Mouse (Mus musculus): ENCODE results near the gene Flt1.
A peak's percentile ranks its signal among the peaks of the same experiment; 100 is the strongest.
"Not testable (repeated sequence)": the region's sequence is repeated elsewhere in the genome, so short reads cannot be mapped to it uniquely, and the experiment has no call there.

Flt1 gene

DNA sequence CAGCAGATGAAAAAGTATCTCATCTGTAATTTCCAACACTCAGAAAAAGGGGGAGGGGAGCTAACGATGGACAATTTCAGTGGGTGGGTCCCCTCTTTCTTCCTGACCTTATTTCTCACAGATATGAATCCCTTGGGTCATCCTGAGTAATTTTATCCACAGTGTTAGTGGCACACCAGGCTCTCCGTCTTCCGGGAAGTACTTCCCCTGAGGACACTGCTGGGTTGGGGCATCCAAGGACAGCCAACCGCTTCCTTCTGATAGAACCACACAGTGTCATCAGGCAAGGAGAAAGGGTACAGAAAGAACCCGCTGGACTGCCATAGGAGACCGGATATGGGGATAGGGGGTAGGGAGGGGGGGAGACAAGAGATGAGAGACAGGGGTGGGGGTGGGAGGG, 111.2 kb downstream of the Flt1 start:
- no peak for DNase-seq (ENCODE audit: low read depth, low spot score)

DNA sequence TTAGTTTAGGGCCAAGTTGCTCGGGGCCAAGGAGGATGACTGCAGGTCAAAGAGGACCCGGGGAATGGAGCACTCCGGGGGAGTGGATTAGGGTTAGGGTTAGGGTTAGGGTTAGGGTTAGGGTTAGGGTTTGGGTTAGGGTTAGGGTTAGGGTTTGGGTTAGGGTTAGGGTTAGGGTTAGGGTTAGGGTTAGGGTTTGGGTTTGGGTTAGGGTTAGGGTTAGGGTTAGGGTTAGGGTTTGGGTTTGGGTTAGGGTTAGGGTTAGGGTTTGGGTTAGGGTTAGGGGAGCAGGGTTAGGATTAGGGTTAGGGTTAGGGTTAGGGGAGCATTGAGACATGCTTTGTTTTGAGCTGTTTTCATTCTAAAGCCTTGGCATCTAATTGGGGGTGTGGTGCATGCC, 114.5 kb downstream of the Flt1 start:
- DNase-seq (ENCODE audit: low read depth, low spot score), result not testable (repeated sequence)

DNA sequence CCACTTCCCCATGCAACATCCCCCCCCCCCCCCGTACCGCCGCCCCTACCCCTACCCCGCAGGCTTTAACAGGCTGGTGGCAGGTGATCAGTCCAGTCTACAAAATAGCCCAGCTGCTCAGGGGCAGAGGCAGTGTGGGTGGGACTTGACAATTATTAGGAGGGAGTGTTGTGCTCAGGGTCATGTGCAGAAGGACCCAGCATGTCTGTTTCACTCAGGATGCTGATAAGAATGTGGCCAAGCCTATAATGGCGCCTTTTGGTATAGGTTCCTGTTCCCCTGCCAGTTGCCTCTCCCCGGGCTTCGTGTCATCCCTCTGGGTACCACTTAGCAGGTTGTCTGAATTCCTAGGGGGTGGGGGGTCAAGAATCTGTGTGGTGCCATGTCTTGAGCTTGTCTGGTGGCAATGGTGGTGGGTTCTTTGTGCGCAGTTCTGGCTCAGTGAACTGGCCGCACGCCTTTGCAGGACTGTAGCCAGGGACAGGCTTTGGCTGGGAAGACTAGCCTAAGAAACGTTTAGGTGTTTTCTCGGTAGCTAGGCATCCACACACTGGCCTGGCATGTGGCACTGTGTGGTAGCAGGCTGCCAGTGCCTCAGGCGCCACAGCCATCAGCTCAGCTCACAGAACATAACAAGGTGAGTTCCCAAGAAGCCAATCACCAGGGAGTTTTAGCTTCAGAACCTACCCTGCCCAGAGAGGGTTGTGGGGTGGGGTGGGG, 118.4 kb downstream of the Flt1 start:
- DNase-seq (ENCODE audit: low read depth, low spot score), result no peak

DNA sequence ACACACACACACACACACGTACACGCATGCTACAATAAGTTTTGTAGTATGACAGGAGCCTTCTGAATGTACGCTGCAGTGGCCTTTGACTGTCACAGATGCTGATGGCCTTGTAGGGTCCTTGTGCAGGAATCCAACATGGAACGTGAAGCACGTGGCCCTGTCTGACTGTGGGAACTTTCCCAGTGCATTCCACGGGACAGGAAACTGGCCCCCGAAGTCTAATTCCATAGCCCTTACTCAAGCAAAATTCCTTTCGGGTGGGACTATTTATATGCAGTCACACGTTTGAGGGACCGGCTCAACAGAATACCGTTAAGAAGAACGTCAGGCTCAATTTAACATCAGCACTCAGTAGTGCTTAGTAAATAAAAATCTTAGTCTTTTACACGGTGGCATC, 119.1 kb downstream of the Flt1 start:
- no peak for DNase-seq (ENCODE audit: low read depth, low spot score)

DNA sequence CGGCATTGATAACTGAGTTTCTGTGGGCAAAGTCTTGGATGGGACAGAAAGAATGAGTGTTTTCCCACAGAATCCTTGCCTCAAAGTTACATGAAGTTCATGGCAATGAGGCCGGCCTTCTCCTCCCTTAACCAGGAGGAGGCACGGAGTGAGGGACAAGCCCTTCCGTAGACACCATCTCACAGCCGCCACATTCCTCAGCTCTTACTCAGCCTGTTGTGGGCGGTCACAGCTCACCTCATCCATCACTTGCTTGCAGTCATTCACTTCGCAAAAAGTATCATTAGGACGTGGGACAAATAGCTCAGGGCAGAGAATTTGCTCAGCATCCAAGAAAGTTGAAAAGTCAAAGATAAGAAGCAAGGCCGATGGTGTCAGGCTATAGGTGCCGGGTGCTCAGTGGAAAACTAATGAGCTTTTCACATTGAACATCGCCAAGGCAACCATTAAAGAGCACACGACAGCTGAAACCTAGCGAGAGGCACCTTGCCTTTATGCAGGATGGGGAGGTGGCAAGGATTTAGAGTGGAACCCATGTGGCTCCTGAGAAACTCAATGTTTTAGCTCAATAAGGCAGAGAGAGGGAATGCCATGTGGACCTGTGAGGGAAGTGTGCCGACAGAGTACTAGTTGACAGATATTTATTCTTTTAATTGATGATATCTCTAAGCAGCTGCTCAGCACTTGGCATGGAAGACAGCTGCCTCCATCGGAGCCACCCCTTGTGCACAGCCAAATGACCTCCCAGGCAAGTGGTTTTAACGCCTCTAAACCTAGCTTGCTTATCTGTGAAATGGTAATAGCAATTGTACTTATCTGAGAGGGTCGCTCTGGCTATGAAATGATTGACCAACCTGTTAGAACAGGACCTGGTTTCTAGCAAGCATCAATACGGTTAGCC, 124.1 kb downstream of the Flt1 start:
- DNase-seq (ENCODE audit: low read depth, low spot score), result no peak

DNA sequence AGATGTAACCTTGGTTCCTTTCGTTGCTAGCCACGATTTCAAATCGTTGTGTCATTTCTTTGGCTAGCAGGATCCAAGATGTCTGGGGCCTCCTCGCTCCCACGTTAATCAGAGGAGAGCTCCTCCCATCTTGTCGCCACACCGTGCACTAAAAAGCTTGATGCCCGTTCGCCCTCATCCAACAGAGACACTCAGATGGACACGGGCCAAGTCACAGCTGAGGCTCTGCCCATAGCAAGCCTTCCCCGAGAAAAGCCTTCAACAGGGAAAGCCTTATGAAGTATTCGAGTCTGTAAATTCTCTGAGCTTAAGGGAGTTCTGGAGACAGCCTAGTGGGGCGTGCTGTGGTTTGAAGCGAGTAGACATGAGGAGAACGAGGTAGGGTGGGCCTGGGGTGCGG, 128.0 kb downstream of the Flt1 start:
- DNase-seq (ENCODE audit: low read depth, low spot score), result no peak

DNA sequence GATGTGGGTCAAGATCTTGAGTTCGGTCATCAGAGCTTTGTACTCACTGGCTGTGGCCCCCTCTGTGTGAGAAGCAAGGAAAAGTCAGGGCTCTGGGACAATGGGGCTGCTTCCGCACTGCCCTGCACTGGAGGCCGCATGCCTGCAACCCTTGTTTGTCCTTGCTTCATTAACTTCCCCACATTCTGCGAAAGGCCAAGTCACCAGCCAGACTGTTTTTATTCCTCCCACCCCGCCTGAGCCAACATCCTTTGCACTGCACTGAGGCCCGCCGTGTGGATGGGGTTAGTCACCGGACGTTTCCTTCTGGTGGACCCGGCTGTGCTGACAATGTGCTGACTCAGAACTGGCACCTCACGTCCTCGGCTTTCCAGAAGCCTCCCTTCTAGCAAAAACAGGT, 136.0 kb downstream of the Flt1 start:
- DNase-seq (ENCODE audit: low read depth, low spot score), result no peak

DNA sequence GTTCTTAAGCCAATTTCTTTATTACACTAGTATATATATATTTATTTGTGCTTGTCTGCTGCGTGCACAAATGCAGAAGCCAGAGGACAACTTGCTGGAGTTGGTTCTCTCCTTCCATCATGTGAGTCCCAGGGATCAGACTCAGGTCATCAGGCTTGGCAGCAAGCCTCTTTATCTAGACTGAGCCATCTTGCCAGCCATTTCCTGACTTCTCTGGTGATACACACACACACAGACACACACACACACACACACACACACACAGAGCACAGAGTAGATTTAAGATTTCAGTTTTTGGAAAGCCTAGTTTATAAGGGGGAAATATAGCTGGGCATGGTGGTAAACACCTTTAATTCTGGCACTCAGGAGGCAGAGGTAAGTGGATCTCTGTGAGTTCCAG, 140.7 kb downstream of the Flt1 start:
- no peak for DNase-seq (ENCODE audit: low read depth, low spot score)

DNA sequence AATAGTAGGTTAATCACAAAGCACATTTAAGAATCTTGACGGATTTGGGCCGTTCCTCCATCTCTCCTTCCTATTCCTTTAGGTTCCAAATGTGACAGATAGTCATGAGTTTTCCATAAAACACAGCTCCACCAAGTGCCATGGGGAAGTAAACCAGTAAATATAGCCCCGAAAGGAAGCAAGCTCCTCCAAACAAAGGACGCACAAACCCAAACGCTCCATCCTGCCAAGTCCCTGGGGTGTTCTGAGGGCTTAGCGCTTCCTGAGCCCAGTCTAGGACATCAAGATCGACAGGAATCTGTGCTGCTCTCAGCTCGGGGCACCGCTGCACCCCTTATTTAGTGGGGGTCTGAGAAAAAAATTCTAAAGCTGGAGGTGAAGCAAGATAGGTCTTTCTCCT, 141.2 kb downstream of the Flt1 start:
- DNase-seq (ENCODE audit: low read depth, low spot score), result no peak

DNA sequence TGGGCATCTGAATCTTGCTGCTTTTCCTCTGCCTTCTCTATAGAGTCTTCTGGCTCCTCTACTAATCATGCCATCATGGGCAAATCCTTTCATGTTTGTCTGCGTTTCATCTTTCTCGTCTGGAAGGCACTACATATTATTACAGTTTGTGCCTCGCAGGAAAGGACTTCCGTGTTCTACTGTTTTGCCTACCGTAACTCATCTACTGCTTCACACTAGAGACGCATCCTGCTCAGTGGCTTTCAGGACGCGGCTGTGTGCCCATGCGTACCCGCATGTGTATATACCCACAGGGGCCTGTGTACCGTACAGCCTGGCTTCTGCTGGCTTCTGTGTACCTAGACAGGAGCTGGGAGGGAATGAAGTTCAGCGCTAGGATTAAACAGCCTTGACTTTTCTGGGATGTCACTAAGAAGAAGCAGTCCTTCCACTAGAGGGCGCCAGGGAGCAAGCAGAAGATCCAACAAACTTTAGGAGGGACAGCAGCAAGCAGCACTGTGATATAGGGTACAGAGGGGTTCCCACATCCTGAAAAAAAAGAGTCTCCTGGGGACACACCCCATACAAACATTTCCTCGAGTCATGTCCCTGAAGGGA, 142.0 kb downstream of the Flt1 start:
- peak; percentile 81 for DNase-seq (ENCODE audit: low read depth, low spot score)

DNA sequence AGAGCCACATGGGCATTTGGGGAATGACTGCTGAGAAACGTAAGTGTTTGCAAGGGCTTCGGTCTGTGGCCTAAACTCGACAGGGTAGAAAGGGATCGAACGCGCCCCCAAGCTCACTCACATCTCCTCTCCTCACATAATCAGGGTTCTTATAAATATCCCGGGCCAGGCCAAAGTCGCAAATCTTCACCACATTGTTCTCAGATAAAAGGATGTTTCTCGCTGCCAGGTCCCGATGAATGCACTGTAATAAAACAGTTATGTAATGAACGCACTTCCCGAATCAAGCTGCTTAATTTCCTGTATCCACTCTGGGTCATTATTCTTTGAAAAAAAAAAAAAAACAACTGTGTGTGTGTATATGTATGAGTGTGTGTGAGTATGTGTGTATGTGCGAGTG, 145.6 kb downstream of the Flt1 start:
- DNase-seq (ENCODE audit: low read depth, low spot score), result no peak

DNA sequence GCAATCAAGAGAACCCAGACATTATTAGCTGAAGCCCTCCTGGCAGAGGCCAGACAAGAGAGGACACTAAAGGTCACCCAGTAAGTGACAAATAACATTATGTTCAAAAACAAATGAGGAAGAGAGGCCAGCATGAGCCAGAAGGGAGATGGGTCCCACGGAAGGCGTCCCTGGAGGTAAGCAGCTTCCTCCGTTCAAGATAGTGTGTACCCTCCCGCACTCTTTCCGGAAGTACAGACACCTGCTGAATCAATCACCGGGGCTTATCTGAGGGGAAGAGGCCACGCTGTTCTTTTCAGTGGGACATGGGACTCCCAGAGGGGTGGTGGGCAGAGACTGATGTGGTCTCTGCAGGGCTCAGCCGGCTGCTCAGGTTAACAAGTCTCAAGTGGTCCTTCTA, 146.1 kb downstream of the Flt1 start:
- no peak for DNase-seq (ENCODE audit: low read depth, low spot score)

DNA sequence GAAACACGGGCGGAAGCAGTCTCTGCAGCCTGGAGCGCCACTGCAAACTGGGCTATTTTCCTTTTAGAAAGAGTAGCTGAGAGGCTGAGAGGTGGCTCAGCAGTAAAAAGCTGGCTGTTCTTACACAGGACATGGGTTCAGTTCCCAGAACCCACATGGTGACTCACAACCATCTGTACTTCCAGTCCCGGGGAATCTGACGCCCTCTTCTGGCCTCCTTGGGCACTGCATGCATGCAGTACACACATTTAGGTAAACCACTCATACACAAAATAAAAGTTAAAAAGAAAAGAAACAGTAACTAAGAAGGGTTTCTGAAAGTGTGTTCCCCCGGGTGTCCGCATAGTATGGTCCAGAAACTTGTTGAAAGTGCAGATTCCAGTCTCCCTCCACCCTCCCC, 146.7 kb downstream of the Flt1 start:
- no peak for DNase-seq (ENCODE audit: low read depth, low spot score)

DNA sequence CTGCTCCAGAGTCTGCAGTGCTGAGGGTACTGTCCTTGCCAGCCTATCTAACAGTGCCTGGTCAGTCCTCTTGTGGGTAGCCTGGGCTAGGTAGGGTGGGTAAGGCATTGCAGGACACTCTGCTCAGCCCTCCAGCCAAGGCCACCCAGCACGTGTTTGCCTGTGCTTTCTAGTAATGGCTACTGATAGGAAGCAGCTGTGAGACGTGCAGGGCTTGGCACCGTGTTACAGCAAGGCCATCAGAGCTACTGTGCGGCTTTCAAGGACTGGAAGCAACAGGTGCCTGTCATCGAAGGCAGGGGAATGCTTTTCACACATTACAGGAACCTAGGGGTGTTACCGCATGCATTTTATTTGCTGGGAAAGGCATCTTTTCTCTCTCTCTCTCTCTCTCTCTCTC, 148.8 kb downstream of the Flt1 start:
- DNase-seq (ENCODE audit: low read depth, low spot score), result peak; percentile 48

DNA sequence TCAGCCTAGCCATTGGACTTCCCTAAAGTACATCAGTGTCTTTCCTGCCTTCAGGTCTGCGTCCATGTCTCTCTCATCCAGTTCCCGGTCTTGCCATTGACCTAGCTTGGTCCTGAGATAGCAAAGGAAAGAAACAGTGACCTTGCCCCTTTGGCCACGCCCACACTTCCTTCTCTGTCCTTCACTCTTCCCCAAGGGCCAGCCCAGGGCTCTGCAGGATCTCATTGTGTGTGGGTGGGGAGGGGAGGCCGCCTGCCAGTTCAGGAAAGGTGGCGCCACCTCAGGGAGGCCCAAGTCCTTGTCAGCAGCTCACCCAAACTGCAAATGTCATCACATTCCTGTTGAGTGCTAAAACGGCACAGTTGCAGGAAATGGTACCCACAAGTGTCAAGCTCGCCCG, 151.3 kb downstream of the Flt1 start:
- DNase-seq (ENCODE audit: low read depth, low spot score), result no peak

DNA sequence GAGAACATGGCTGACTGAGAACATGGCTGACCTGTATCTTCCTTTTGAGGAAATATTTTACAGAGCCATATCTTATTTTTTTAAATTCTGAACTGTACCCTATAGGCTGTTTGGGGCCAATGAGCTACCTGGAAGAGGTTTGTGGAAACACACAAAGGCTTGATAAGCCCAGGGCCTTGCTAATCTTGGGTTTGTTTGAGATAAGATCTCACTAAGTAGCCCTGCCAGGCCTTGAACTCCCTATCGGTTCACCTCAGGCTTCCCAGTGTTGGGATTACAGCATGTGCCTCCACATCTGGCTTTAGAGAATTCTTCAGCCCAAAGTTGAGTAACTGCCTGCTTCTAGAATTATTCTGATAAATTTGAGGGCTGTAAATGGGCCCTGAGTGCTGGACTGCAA, 152.3 kb downstream of the Flt1 start:
- DNase-seq (ENCODE audit: low read depth, low spot score), result no peak

DNA sequence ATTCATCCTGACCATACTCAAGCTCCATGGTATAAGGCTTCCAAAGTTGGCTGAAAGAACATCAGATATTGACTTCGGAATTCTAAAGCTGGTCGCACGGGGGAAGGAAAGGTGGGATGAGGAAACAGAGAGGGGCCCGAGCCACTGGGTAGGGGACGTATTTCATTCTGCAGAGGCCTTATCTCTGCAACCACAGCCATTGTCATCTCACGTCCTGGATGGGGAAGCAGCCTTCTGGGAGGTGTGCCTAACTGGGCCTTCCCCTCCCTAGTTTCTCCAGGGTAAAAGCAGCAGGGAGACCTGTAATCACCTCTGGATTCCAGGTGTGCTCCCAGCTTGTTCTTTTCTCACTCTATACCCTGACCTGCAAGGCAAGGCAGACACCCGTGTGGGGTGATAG, 153.1 kb downstream of the Flt1 start:
- DNase-seq (ENCODE audit: low read depth, low spot score), result no peak

DNA sequence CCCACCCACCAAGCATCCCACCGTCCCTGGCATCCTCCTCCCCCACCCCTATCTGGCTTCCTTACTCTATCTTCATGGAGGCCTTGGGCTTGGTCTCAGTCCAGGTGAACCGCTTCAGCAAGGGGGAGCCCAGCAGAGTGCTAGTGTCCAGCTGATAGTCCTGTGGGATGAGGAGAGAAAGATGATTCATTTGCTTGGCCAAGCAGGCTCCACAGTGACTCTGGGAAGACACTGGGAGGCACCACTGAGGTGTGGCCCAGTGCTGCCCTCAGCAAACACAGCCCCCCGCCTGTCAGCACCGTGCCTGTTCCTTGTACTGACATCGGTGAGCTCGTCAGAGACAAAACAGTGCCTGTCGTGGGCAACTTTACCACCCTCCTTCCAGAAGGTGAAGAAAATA, 159.5 kb downstream of the Flt1 start:
- no peak for DNase-seq (ENCODE audit: low read depth, low spot score)

DNA sequence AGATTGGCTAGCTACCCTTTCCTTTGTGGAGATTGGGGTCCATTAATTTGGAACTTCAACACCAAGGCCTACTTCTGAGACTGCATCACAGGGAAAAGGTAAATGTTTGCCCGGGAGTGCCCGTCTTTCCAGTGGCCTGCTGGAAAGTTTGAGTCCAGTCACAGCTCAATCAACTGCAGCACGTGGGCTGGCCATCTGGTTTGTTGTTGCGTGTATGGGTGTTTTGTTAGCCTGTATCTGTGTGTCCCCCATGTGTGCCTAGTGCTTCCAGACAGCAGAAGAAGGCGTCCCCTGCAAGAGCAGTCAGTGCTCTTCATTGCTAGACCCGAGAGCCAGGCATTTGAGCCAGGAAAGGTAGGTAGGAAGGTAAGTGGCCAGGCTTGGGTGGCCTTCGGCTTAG, 160.4 kb downstream of the Flt1 start:
- DNase-seq (ENCODE audit: low read depth, low spot score), result no peak

DNA sequence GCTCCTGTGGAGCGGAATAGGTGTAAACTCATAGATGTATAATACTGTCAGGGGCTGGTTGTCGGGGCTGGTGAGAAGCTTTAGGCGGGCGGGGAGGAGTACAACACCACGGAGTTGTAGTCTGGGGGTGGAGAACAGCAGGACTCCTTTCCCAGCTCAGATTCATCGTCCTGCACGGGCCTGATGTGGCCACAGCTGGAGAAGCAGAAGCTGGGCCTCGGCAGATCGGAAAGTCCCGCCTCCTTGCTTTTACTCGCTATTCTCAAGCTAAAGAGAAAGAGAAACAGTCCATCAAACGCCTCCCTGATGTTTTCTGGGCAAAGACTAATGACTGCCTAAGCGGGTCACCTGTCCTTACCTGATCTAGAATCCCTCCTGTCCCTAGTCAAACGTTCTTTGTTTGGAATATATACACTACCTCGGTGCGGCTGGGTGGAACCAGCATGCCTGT, 161.6 kb downstream of the Flt1 start:
- DNase-seq (ENCODE audit: low read depth, low spot score), result peak; percentile 81

DNA sequence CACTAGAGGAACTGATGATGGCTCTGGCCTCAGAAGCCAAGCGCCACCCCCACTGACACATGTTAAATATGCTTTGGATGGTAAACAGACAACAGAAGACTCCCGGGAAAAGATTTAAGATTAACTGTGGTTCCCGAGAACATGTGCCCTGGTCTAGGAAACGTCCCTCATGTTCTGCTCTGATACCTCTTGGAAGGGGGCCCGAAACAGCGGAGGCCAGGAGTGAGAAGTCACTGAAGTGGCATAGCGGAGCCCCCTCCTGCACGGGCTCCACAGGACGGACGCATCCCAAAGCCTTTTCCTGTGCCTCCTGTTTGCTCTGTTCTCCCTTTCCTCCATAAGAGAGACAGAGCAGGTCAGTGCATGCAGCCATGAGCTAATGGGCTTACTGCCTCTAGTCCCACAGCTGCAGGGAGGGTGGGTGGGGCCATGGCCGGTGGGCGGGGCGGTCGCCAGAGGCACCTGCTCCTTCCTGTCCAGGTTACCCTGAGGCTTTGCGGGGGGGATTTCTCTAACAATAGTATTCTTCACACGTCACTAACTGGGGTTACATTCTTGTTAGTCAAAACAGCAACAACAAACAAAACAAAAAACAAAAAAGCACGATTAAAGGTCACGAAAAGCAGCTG, 162.2 kb downstream of the Flt1 start:
- peak; percentile 68 for DNase-seq (ENCODE audit: low read depth, low spot score)

DNA sequence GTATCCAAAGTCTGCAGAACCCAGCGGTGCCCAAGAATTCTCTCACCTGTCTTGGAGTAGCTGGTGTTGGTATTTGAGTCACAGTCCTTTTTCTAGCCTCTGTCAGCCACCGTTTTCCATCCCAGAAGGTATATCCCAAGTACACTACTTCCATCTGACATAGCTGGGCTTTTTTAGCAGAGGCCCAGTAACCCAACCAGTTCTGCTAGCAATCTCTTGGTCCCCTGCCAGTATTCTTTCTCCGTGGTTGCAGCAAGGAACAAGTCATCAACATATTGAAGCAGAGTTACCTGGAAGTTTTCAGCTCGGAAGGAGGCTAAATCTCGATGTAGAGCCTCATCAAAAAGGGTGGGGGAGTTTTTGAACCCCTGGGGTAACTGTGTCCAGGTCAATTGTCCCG, 168.2 kb downstream of the Flt1 start:
- not testable (repeated sequence) for DNase-seq (ENCODE audit: low read depth, low spot score)
